Mouse (Mus musculus) heart, embryonic 16.5 days (tissue): Measurements from ENCODE around the gene Gpr89. TPM values are rescaled to one million over a fixed set of nuclear protein-coding genes. Genes with fewer than 3 reads are reported as not detected.

ENCODE experiments used
- ATAC-seq: fragments of 200-750 bp; cut with Nextera tagmentation; replicated peaks from 2 replicates; pipeline ENCODE4 v1.8.0; 2017; ENCODE audit warnings: moderate number of reproducible peaks; ENCODE audit not compliant: insufficient read depth, low FRiP score; ENCODE audit errors: extremely low read depth
- H3K27ac ChIP-seq: fragments of 300-500 bp; sonication (generic); 2 replicates; pipeline ENCODE4 v1.5.1; 2014; ENCODE audit warnings: mild to moderate bottlenecking, low read length, control low read depth, moderate library complexity
- H3K27me3 ChIP-seq: fragments of 300-500 bp; sonication (generic); 2 replicates; pipeline ENCODE4 v1.6.1; 2014; ENCODE audit warnings: low read length, mixed read lengths; ENCODE audit not compliant: control insufficient read depth, insufficient read depth
- H3K36me3 ChIP-seq: fragments of 300-500 bp; sonication (generic); 2 replicates; pipeline ENCODE4 v1.6.1; 2014; ENCODE audit not compliant: control insufficient read depth, insufficient read depth
- H3K4me1 ChIP-seq: fragments of 300-500 bp; sonication (generic); 2 replicates; pipeline ENCODE4 v1.6.1; 2014; ENCODE audit warnings: low read length, mixed read lengths; ENCODE audit not compliant: control insufficient read depth, insufficient read depth
- H3K4me2 ChIP-seq: fragments of 300-500 bp; sonication (generic); 2 replicates; pipeline ENCODE4 v1.6.1; 2014; ENCODE audit warnings: low read depth, mild to moderate bottlenecking, control low read depth, low read length
- H3K4me3 ChIP-seq: fragments of 300-500 bp; sonication (generic); 2 replicates; pipeline ENCODE4 v1.5.1; 2014; ENCODE audit warnings: mild to moderate bottlenecking, control low read depth, low read length
- H3K9ac ChIP-seq: fragments of 300-500 bp; sonication (generic); 2 replicates; pipeline ENCODE4 v1.6.1; 2014; ENCODE audit warnings: low read length, control low read depth
- H3K9me3 ChIP-seq: fragments of 300-500 bp; sonication (generic); replicated peaks from 2 replicates; pipeline ENCODE4 v1.6.1; 2016; ENCODE audit warnings: low read length; ENCODE audit not compliant: control insufficient read depth
- WGBS: fragments of 180-500 bp; shearing (Covaris S2); extraction: QIAGEN DNeasy Blood & Tissue Kit; methylation state at CpG from one replicate; pipeline ENCODE4 v1.1.7; 2014; 5-methylcytosine and 5-hydroxymethylcytosine counted together
- polyA plus RNA-seq: library from polyadenylated mRNA; unstranded; fragments of >200 nt; fragmentation: Nextera tagmentation; extraction: Ambion mirVana; gene quantifications from 2 replicates; pipeline ENCODE4 v1.2.1, GENCODE M21; 2015

Gene Gpr89
- polyA plus RNA-seq, 1 experiment from 2014 or later: 28.4 TPM

GRCm38 (mm10) chr3:96924631-96925030, 19.5 kb upstream of the Gpr89 start:
- no peaks in the 10 kb centered on the region for H3K36me3 ChIP-seq
- H3K27me3 ChIP-seq: no peaks in the 10 kb centered on the region
- ATAC-seq: no peak
- no peak overlapping the region for H3K4me3 ChIP-seq
- no peak overlapping the region for H3K27ac ChIP-seq
- no peak overlapping the region for H3K9ac ChIP-seq
- no peaks in the 10 kb centered on the region for H3K4me1 ChIP-seq
- 81% methylated on average over 4 of the region's 4 CpGs for WGBS
- H3K4me2 ChIP-seq: no peak overlapping the region
- no peaks in the 10 kb centered on the region for H3K9me3 ChIP-seq

- no peak overlapping the region for H3K4me2 ChIP-seq
- no peaks in the 10 kb centered on the region for H3K36me3 ChIP-seq
- no peaks in the 10 kb centered on the region for H3K27me3 ChIP-seq
- no peak overlapping the region for H3K27ac ChIP-seq
- no peaks in the 10 kb centered on the region for H3K9me3 ChIP-seq
- no peak overlapping the region for H3K9ac ChIP-seq
- H3K4me3 ChIP-seq: no peak overlapping the region
- no peak for ATAC-seq
- H3K4me1 ChIP-seq: no peaks in the 10 kb centered on the region
- 74% methylated on average over 7 of the region's 7 CpGs for whole genome bisulfite sequencing
Measured at GRCm38 (mm10) chr3:96920991-96921390, 15.8 kb upstream of the Gpr89 start.

- Histone ChIP-seq H3K36me3 (no peaks in the 10 kb centered on the region), H3K9ac (peak overlapping the region; percentile 90), H3K4me3 (peak overlapping the region; percentile 92), H3K27ac (no peak overlapping the region), H3K9me3 (no peaks in the 10 kb centered on the region), H3K4me1 (peaks cover 9% of the 10 kb centered on the region), H3K27me3 (peaks cover 5% of the 10 kb centered on the region), H3K4me2 (peak overlapping the region; percentile 81)
- no peak for ATAC-seq
- 38% methylated on average over 9 of the region's 9 CpGs for whole genome bisulfite sequencing
Measured at GRCm38 (mm10) chr3:96905592-96905991, 446 bp upstream of the Gpr89 start.

- Histone ChIP-seq H3K27ac (no peak within 1 kb of the TSS), H3K27me3 (peaks cover 5% of the 10 kb centered on the region), H3K9me3 (no peaks in the 10 kb centered on the region), H3K9ac (peak within 1 kb of the TSS; percentile 90), H3K4me1 (peaks cover 9% of the 10 kb centered on the region), H3K4me2 (peak within 1 kb of the TSS; percentile 81), H3K4me3 (peak within 1 kb of the TSS; percentile 92), H3K36me3 (no peaks in the 10 kb centered on the region)
- no peak for ATAC-seq
- 15% methylated on average over 14 of the region's 14 CpGs for WGBS
Measured at GRCm38 (mm10) chr3:96904393-96904792, 753 bp downstream of the Gpr89 start, which contains the start of gene Gja5. Gene Gja5 (plus strand): TSS chr3:96904693.

GRCm38 (mm10) chr3:96902336-96902999, 2.7 kb downstream of the Gpr89 start:
- WGBS: 88% methylated on average over 4 of the region's 4 CpGs

GRCm38 (mm10) chr3:96883690-96884089, 21.5 kb downstream of the Gpr89 start:
- Histone ChIP-seq H3K27ac (no peak overlapping the region), H3K4me1 (no peaks in the 10 kb centered on the region), H3K4me2 (no peak overlapping the region), H3K27me3 (no peaks in the 10 kb centered on the region), H3K36me3 (peaks cover 23% of the 10 kb centered on the region), H3K9ac (no peak overlapping the region), H3K4me3 (no peak overlapping the region), H3K9me3 (no peaks in the 10 kb centered on the region)
- 91% methylated on average over 7 of the region's 7 CpGs for WGBS
- no peak for ATAC-seq

More at GRCm38 (mm10) chr3:96902336-96902999, 2.7 kb downstream of the Gpr89 start:
- no peak overlapping the region for H3K4me3 ChIP-seq
- peaks cover 9% of the 10 kb centered on the region for H3K4me1 ChIP-seq
- ATAC-seq: no peak
- H3K4me2 ChIP-seq: no peak overlapping the region
- H3K27ac ChIP-seq: no peak overlapping the region
- H3K27me3 ChIP-seq: no peaks in the 10 kb centered on the region; the same call in 1 of the 2 replicates
- no peak overlapping the region for H3K9ac ChIP-seq
- peaks cover 3% of the 10 kb centered on the region; the same call in 1 of the 2 replicates for H3K36me3 ChIP-seq
- no peaks in the 10 kb centered on the region for H3K9me3 ChIP-seq

GRCm38 (mm10) chr3:96882061-96882849, 22.9 kb downstream of the Gpr89 start:
- ATAC-seq: no peak
- Histone ChIP-seq H3K36me3 (peaks cover 23% of the 10 kb centered on the region), H3K4me1 (no peaks in the 10 kb centered on the region), H3K27me3 (no peaks in the 10 kb centered on the region), H3K27ac (no peak overlapping the region), H3K4me2 (no peak overlapping the region), H3K9ac (no peak overlapping the region), H3K4me3 (no peak overlapping the region), H3K9me3 (no peaks in the 10 kb centered on the region)
- WGBS: 88% methylated on average over 14 of the region's 14 CpGs

GRCm38 (mm10) chr3:96881557-96881956, 23.6 kb downstream of the Gpr89 start:
- H3K27ac ChIP-seq: no peak overlapping the region
- H3K27me3 ChIP-seq: no peaks in the 10 kb centered on the region
- no peak overlapping the region for H3K9ac ChIP-seq
- WGBS: 76% methylated on average over 6 of the region's 6 CpGs
- no peaks in the 10 kb centered on the region for H3K4me1 ChIP-seq
- no peaks in the 10 kb centered on the region for H3K9me3 ChIP-seq
- H3K4me2 ChIP-seq: no peak overlapping the region
- peaks cover 23% of the 10 kb centered on the region for H3K36me3 ChIP-seq
- no peak for ATAC-seq
- no peak overlapping the region for H3K4me3 ChIP-seq

GRCm38 (mm10) chr3:96880385-96880784, 24.8 kb downstream of the Gpr89 start:
- Histone ChIP-seq H3K27me3 (no peaks in the 10 kb centered on the region), H3K9ac (no peak overlapping the region), H3K36me3 (peaks cover 28% of the 10 kb centered on the region), H3K4me2 (no peak overlapping the region), H3K27ac (no peak overlapping the region), H3K4me3 (no peak overlapping the region), H3K9me3 (no peaks in the 10 kb centered on the region), H3K4me1 (no peaks in the 10 kb centered on the region)
- WGBS: 79% methylated on average over 4 of the region's 4 CpGs
- ATAC-seq: no peak
